Mouse (Mus musculus) spleen, adult 10 weeks (tissue): ENCODE measurements around the gene Epha7. TPM values are rescaled to one million over a fixed set of nuclear protein-coding genes. Genes with fewer than 3 reads are reported as not detected.

ENCODE experiments used
- polyA plus RNA-seq: library from polyadenylated mRNA; stranded (reverse); fragments of 350-450 nt; fragmentation: Illumina TruSeq; extraction: RNeasy Lipid Tissue Mini Kit (QIAGEN cat#74804); gene quantifications from one replicate; pipeline ENCODE4 v1.2.3, GENCODE M21; 2015; ENCODE audit warnings: low replicate concordance; ENCODE audit not compliant: insufficient read depth

Gene Epha7
- 0.50 TPM for polyA plus RNA-seq

GRCm38 (mm10) chr4:28812691-28813289, at the start of gene Epha7:
Gene Epha7 (plus strand): TSS chr4:28813131.

